Mouse (Mus musculus) stomach, postnatal 0 days (tissue): Measurements from ENCODE around the gene Supt3.

Experiments used
- CTCF ChIP-seq: IDR thresholded peaks from 2 replicates; pipeline ENCODE4 v1.5.1; 2016; ENCODE audit warnings: antibody characterized with exemption, low read depth, mild to moderate bottlenecking, moderate library complexity
- EP300 ChIP-seq: optimal IDR thresholded peaks from 2 replicates; pipeline ENCODE3; 2016; ENCODE audit warnings: antibody characterized with exemption

DNA sequence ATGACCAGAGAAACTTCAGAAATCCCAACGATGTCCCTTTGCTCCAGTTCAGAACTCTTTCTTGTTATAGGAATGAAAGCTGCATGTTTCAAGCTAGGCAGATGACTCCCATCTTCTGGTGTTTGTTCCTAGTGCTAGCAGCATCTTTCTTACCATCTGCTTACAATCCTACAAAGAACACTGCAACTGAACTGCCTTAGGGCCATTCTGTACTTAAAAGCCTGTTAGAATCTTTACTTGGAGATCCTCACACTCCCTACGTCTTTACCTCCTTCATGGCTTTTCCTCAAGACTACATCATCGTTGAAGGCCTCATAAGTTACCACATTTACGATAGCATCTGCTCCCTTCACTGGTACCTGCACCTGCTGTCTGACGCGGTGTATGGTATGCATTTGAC lies 86.2 kb downstream of the Supt3 start:
- TF ChIP-seq CTCF (no peak), EP300 (no peak)
